Mouse (Mus musculus) heart, adult 18-20 months (tissue): ENCODE measurements around the gene Zbtb7a. TPM values are rescaled to one million over a fixed set of nuclear protein-coding genes. Genes with fewer than 3 reads are reported as not detected.

ENCODE experiments used
- DNase-seq, 2 experiments: peaks; one replicate each; pipeline ENCODE4 v3.0.0; 2021 to 2022; ENCODE audit warnings: mixed read lengths in 1 of 2
- long read RNA-seq, 2 experiments: library from polyadenylated mRNA; stranded (forward); transcript quantifications; one replicate each; pipeline ENCODE4 v2.0.0; 2021
- total RNA-seq, 2 experiments: library from RNA; stranded (reverse); gene quantifications; 2 replicates each; pipeline ENCODE4 v1.2.3; 2021

The Zbtb7a gene
- total RNA-seq = 10 to 100 TPM; 33.8 to 34.9 TPM
- long read RNA-seq, experiment 1, partial matches to known transcripts = 3 of 33 reads
- long read RNA-seq, experiment 1, other reads (novel, unspliced or antisense) = 28 of 33 reads
- long read RNA-seq, experiment 2, partial matches to known transcripts = 0 of 24 reads
- long read RNA-seq, experiment 2, other reads (novel, unspliced or antisense) = 23 of 24 reads

GRCm38 (mm10) chr10:81134966-81135681, at the start of gene Zbtb7a:
Zbtb7a (plus strand) TSS chr10:81135220.
- DNase-seq = peak; percentile 55 to 62

- DNase-seq = peak in 1 of 2 experiments; percentile 22
Observed at GRCm38 (mm10) chr10:81087021-81087420, 48.0 kb upstream of the Zbtb7a start.

GRCm38 (mm10) chr10:81089216-81089615, 45.8 kb upstream of the Zbtb7a start:
- no peak for DNase-seq

DNA sequence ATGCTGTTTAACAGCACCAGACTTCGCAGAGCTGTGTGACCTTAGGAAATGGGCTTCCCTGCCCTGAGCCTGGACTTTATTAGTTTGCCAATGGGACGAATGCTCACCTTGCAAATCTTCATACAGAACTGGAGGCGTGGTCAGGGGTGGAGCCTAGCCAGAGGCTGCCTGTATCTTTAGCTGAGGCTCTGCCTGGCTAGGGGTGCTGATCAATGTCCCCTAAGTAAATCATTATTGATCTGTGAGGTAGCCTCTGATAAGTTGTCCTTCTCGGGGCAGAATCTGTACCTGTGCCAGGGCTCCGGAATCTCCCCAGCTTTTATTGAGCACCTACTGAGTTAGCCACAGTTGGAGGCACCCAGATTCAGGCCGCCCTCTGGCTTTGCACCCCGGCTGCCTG, 44.4 kb upstream of the Zbtb7a start:
- no peak for DNase-seq

- DNase-seq = peak; percentile 22 to 37
Observed at GRCm38 (mm10) chr10:81092465-81093250, 42.4 kb upstream of the Zbtb7a start.

DNA sequence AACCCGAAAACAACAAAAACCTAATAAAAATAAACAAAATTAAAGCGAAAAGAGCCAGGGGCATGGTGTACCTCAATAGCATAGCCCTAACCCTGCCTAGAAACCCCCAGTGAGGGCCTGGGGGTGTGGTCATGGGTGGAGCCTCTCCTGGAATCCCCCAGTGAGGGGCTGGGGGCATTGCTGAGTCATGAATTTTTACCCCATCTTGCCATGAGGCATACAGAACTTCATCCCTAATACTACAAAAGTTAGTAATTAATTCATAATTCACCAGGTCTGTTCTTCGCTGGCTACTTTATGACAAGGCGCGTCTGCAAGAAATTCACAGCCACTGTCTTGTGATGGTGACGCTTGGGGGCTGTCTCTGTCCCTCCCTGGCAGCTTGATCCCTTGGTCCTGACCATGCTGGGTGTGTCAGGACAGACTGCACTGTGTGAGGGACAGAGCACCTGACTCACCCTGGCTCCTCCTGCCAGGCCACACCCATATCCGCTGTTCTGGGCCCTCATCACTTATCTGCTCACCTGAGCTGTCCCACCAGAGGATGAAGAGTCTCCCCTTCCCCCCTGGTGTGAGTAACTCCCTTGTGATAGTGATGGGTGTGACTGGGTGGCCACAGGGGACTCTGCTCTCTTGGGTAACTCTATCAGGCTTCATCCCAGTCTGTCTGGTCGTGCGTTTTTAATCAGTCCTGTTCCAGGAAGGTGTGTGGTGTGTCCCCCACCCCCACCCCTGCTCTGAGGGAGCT, 39.9 kb upstream of the Zbtb7a start:
- DNase-seq = no peak

DNA sequence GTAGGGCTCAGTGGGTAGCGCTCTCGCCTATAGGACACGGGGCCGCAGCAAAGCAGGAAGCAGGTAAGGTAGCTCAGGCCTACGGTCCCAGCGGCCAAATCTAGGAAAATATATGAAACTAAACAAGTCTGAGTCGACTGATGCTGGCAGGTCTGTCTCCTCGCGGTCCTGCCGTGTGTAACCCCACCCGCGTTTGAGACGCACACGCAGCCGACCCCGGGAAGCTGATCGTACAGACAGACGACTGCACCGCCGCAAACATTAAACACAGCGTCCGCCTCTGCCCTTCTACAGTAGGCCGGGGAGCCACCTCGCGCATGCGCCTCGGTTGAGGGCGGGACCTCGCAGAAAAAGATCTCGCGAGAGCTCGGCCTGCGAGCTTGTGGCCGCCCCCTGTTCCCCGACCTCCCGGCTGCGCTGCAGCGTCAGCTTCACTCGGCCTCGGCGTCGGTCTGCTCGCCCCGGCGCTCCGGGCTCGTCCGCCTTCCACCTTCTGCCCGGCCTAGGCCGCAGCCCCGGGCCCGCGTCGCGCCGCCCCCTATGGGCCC, 29.4 kb upstream of the Zbtb7a start, which contains the start of gene Map2k2:
Map2k2 (plus strand) TSS at position 351 of the 548 bp plus-strand sequence.
- DNase-seq = peak; percentile 98

- peak; percentile 84 to 88 for DNase-seq
Observed at GRCm38 (mm10) chr10:81106113-81106721, 28.8 kb upstream of the Zbtb7a start.

DNA sequence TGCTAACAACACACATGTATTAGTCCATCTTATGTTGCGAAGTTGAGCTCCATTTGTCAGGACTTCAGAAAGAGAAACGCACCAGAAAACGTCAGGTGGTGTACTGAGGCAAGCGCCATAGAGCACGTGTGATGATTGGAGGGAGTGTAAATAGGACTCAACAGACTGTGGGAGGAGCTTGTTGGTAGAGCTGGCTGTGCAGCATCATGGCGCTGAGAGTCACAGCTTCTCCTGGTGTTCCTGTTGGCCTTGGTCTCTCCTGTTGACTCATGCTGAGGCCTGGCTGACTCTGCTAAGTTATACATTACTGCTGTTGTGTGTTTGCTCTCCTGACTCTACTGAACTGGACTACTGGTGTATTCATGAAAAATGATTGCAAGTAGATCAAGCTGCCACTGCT, 22.1 kb upstream of the Zbtb7a start:
- DNase-seq = no peak

GRCm38 (mm10) chr10:81119625-81120024, 15.4 kb upstream of the Zbtb7a start:
- DNase-seq = no peak

DNA sequence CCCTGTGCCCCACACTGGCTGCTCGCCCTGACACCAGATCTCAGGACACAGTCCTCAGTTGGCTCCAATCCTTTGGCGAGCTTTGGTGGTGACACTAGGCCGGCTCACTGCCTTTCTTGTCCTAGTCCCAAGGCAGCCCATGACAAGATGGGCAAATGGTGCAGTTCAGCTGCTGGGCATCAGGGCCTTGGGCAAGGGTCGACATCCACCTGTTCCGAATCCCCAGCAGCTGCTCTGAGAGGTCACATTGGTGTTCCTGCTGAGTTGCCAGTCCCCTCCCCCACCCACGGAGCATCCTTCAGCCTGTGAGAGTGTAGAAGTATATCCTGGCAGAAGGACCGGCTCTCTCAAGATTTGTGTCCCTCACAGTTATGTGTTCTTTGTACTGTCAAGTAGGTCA, 14.4 kb upstream of the Zbtb7a start:
- DNase-seq = no peak

- no peak for DNase-seq
Observed at GRCm38 (mm10) chr10:81122889-81123288, 12.1 kb upstream of the Zbtb7a start.

GRCm38 (mm10) chr10:81123500-81123899, 11.5 kb upstream of the Zbtb7a start:
- DNase-seq = no peak

- peak; percentile 79 to 91 for DNase-seq
Observed at GRCm38 (mm10) chr10:81134181-81134587, 836 bp upstream of the Zbtb7a start.

- DNase-seq = peak; percentile 84 to 88
Observed at GRCm38 (mm10) chr10:81135831-81136705, 1.0 kb downstream of the Zbtb7a start.

DNA sequence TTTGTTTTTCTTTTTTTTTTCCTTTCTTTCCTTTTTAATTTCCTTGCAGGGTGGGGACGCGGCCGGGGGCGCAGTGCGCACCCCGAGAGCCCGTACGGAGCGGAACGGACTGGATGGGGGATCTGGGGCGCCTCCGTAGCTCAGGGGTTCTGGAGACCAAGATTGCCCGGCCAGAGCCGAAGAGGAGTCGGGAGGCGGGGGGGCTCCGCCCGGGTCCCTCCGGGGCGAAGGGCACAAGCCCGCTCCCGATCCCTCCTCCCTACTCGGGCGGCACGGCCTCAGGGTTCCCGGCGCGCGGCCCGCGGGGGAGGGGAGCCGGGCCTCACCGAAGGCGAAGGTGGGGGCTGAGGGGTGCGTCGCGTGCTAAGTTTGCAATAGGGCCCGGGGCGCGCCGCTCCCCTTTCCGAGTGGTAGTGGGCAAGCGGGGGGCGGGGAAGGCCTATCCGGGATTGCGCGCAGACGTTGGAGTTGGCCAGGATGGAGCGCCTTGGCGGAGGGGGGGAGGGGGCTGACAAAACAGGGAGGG, 1.7 kb downstream of the Zbtb7a start:
- DNase-seq = peak; percentile 83 to 84

DNA sequence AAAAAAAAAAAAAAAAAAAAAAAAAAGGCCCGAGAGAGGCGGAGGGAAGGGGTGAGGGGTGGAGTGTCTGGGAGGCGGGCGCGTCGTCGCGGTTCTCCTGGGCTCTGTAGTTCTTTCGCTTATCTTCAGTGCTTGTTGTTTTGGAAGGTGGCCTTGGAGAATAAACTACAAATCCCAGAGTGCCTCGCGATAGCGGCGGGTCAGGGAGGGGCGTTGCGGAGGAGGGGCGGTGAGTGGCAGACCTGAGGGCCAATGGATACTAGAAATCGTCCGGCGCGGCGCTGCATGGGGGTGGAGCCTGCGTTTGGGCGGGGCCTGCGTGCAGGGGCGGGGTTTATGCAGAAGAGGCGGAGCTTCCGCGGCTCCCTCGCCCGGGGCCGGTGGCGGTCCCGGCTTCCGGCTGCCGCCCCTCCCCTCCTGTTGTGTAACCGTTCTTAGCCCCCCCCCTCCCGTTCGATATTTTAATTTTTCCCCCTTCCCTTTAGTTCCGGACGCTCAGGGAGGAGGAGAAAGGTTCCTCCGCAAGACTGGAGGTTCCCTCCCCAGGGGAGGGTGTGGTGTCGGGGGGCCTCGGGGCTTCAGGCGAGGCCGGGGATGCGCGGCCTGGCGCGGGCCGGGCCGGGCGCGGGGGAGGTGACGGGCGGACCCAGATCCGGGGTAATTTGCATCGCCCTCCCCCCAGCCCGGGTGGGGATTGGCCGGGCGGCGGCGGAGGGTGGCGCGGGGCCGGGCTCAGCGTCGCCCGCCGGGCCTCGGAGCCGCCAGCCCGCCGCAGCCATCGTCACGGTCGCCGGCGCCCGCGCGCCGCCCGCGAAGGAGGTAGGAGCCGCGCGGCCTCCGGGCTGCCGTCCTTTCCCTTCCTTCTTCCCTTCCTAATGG, 2.5 kb downstream of the Zbtb7a start:
- DNase-seq = peak; percentile 99 to 100

GRCm38 (mm10) chr10:81138131-81138782, 3.2 kb downstream of the Zbtb7a start:
- peak; percentile 55 for DNase-seq
